Comparison of ENCODE assay signal across 21 mouse cellular contexts in genomic region chr1:74805843-74806242, GRCm38 (mm10). TPM values are rescaled to one million over a fixed set of nuclear protein-coding genes. Genes with fewer than 3 reads are reported as not detected.
DNase-seq lines count a peak whose midpoint lies in the region; ATAC-seq and TF ChIP-seq lines count a peak whose summit lies in the region.
"Had no signal": no experiment of that assay in that cellular context is flagged by ENCODE, and none has a peak within 500 bp of the region (broad histone marks: within the 10 kb centered on the region; RNA-seq: fewer than 3 reads in every experiment).

No protein-coding gene starts in this region.

- H3K4me2 ChIP-seq in heart, embryonic 15.5 days = peak overlapping the region; percentile 57; the same call in 1 of the 2 replicates
- H3K4me2 ChIP-seq in limb, embryonic 13.5 days (replicated peaks) = peak overlapping the region; percentile 67
- H3K4me2 ChIP-seq in stomach, embryonic 16.5 days (ENCODE audit: low read depth, low read length) = no peak overlapping the region
- H3K4me2 ChIP-seq in stomach, postnatal 0 days (replicated peaks; ENCODE audit: low read depth) = no peak overlapping the region

- no peak overlapping the region for H3K9ac ChIP-seq in heart, embryonic 15.5 days
- H3K9ac ChIP-seq in limb, embryonic 13.5 days = no peak overlapping the region
- no peak overlapping the region for H3K9ac ChIP-seq in stomach, embryonic 16.5 days (ENCODE audit: low read length)
- no peak overlapping the region for H3K9ac ChIP-seq in stomach, postnatal 0 days (ENCODE audit: low read length)
- H3K9ac ChIP-seq: heart, embryonic 12.5 days; stomach, embryonic 15.5 days had no signal

- intact Hi-C loops in heart, postnatal 10 days (cut with DNase I) = no loop called here

- H3K4me1 ChIP-seq in heart, embryonic 15.5 days (replicated peaks) = peaks cover 39% of the 10 kb centered on the region
- peaks cover 49% of the 10 kb centered on the region for H3K4me1 ChIP-seq in limb, embryonic 13.5 days
- peaks cover 60% of the 10 kb centered on the region for H3K4me1 ChIP-seq in limb, embryonic 10.5 days
- peaks cover 40% of the 10 kb centered on the region for H3K4me1 ChIP-seq in stomach, embryonic 16.5 days (ENCODE audit: control insufficient read depth, insufficient read depth, low read length)
- peaks cover 7% of the 10 kb centered on the region; the same call in 1 of the 2 replicates for H3K4me1 ChIP-seq in stomach, postnatal 0 days (replicated peaks; ENCODE audit: control insufficient read depth, insufficient read depth)

- no peak for ATAC-seq in heart, embryonic 15.5 days (replicated peaks; ENCODE audit: insufficient number of reproducible peaks, insufficient read depth, low FRiP score, low read depth)
- no peak for ATAC-seq in limb, embryonic 13.5 days (ENCODE audit: low FRiP score, low read depth)
- ATAC-seq in stomach, embryonic 16.5 days (ENCODE audit: insufficient read depth, low FRiP score) = no peak
- no peak for ATAC-seq in stomach, postnatal 0 days (ENCODE audit: low FRiP score, low TSS enrichment)
- ATAC-seq: intestine, postnatal 0 days had no signal

- peaks cover 95% of the 10 kb centered on the region for H3K27me3 ChIP-seq in heart, embryonic 15.5 days
- H3K27me3 ChIP-seq in limb, embryonic 13.5 days = peaks cover 83% of the 10 kb centered on the region
- H3K27me3 ChIP-seq in limb, embryonic 10.5 days (ENCODE audit: low read depth, poor library complexity, severe bottlenecking) = peaks cover 99% of the 10 kb centered on the region
- peaks cover 81% of the 10 kb centered on the region for H3K27me3 ChIP-seq in stomach, embryonic 16.5 days (ENCODE audit: control insufficient read depth, insufficient read depth, low read length)
- H3K27me3 ChIP-seq in stomach, postnatal 0 days (ENCODE audit: control insufficient read depth, insufficient read depth, low read length) = peaks cover 30% of the 10 kb centered on the region

- no peak overlapping the region for H3K4me3 ChIP-seq in heart, embryonic 15.5 days
- H3K4me3 ChIP-seq in limb, embryonic 13.5 days = peak overlapping the region; percentile 36; the same call in 1 of the 2 replicates
- no peak overlapping the region for H3K4me3 ChIP-seq in limb, embryonic 10.5 days
- no peak overlapping the region for H3K4me3 ChIP-seq in stomach, embryonic 16.5 days (replicated peaks; ENCODE audit: low read length)
- H3K4me3 ChIP-seq in stomach, postnatal 0 days (ENCODE audit: low read depth, low read length) = no peak overlapping the region

- 26% methylated on average over 5 of the region's 5 CpGs for WGBS in heart, embryonic 15.5 days
- WGBS in limb, embryonic 13.5 days = 5% methylated on average over 5 of the region's 5 CpGs
- WGBS in limb, embryonic 10.5 days = 6% methylated on average over 5 of the region's 5 CpGs
- WGBS in stomach, embryonic 16.5 days = 26% methylated on average over 5 of the region's 5 CpGs
- 36% methylated on average over 5 of the region's 5 CpGs for WGBS in stomach, postnatal 0 days

- H3K27ac ChIP-seq in heart, embryonic 15.5 days = no peak overlapping the region
- H3K27ac ChIP-seq in limb, embryonic 13.5 days = no peak overlapping the region
- no peak overlapping the region for H3K27ac ChIP-seq in limb, embryonic 10.5 days
- H3K27ac ChIP-seq in stomach, embryonic 16.5 days (ENCODE audit: low read length) = peak overlapping the region; percentile 51
- no peak overlapping the region for H3K27ac ChIP-seq in stomach, postnatal 0 days (replicated peaks)
- H3K27ac ChIP-seq: embryonic facial prominence, embryonic 12.5 days; kidney, embryonic 15.5 days; stomach, embryonic 15.5 days had no signal

- H3K36me3 ChIP-seq in heart, embryonic 15.5 days = no peaks in the 10 kb centered on the region
- no peaks in the 10 kb centered on the region for H3K36me3 ChIP-seq in limb, embryonic 13.5 days
- H3K36me3 ChIP-seq in limb, embryonic 10.5 days = no peaks in the 10 kb centered on the region
- no peaks in the 10 kb centered on the region for H3K36me3 ChIP-seq in stomach, embryonic 16.5 days (ENCODE audit: control insufficient read depth, insufficient read depth, low read length)
- H3K36me3 ChIP-seq in stomach, postnatal 0 days (ENCODE audit: control insufficient read depth, insufficient read depth, low read length) = no peaks in the 10 kb centered on the region
- H3K36me3 ChIP-seq: embryonic facial prominence, embryonic 12.5 days; heart, embryonic 12.5 days; kidney, embryonic 15.5 days; stomach, embryonic 15.5 days had no signal

- TF ChIP-seq CTCF in stomach, postnatal 0 days (IDR thresholded peaks at IDR 0.05; ENCODE audit: low read depth) = no peak

- no peaks in the 10 kb centered on the region for H3K9me3 ChIP-seq in heart, embryonic 15.5 days (replicated peaks)
- no peaks in the 10 kb centered on the region for H3K9me3 ChIP-seq in limb, embryonic 13.5 days
- no peaks in the 10 kb centered on the region for H3K9me3 ChIP-seq in limb, embryonic 10.5 days (replicated peaks)
- no peaks in the 10 kb centered on the region for H3K9me3 ChIP-seq in stomach, embryonic 16.5 days (replicated peaks; ENCODE audit: control insufficient read depth, low read length)
- H3K9me3 ChIP-seq in stomach, postnatal 0 days (ENCODE audit: control insufficient read depth, low read length) = no peaks in the 10 kb centered on the region
- H3K9me3 ChIP-seq: embryonic facial prominence, embryonic 12.5 days; heart, embryonic 12.5 days; kidney, embryonic 15.5 days; stomach, embryonic 15.5 days had no signal

- DNase-seq in heart, postnatal 10 days = no peak
- DNase-seq in limb, embryonic 10.5 days (ENCODE audit: low spot score) = no peak
- no peak for DNase-seq in stomach, postnatal 0 days (ENCODE audit: low spot score)
- DNase-seq in gastrocnemius, adult 8-10 months (ENCODE audit: low spot score in 2 of 2) = no peak
- DNase-seq: cerebellum, adult 8-10 months; liver had no signal

- no peak for TF ChIP-seq EP300 in stomach, postnatal 0 days (optimal IDR thresholded peaks at IDR 0.05)

RNA-seq across cellular contexts. Expression of gene Wnt10a, which starts 14.5 kb away (rescaled TPM):
- polyA plus RNA-seq in heart, embryonic 15.5 days (2015; fragmentation: Nextera tagmentation; extraction: Ambion mirVana) = 0.16 TPM in 1 of 2 replicates, not detected in the other
- not detected for total RNA-seq in heart, postnatal 10 days (2021)
- polyA plus RNA-seq in limb, embryonic 13.5 days (2015; fragmentation: Nextera tagmentation; extraction: Ambion mirVana) = 3.9 and 4.5 TPM in 2 replicates
- 1.3 and 1.6 TPM in 2 replicates for polyA plus RNA-seq in limb, embryonic 10.5 days (2016; fragmentation: Nextera tagmentation; extraction: Ambion mirVana)
- polyA plus RNA-seq in stomach, embryonic 16.5 days (2015; fragmentation: Nextera tagmentation; extraction: Ambion mirVana) = 2.9 and 3.2 TPM in 2 replicates
- polyA plus RNA-seq in stomach, postnatal 0 days (2015; fragmentation: Nextera tagmentation; extraction: Ambion mirVana) = 8.7 and 10.6 TPM in 2 replicates
- total RNA-seq in gastrocnemius, adult 8-10 months (2022) = under 1 TPM in 1 of 4 experiments, not detected in 3; 0.16 TPM
- total RNA-seq: hematopoietic stem cell, adult 5-6 weeks; megakaryocyte, adult 5-6 weeks had no signal
- polyA plus RNA-seq: intestine, postnatal 0 days; liver, embryonic 16.5 days had no signal

RNA-seq across cellular contexts. Expression of gene Wnt6, which starts 34.2 kb away (rescaled TPM):
- polyA plus RNA-seq in heart, embryonic 15.5 days (2015; fragmentation: Nextera tagmentation; extraction: Ambion mirVana) = 0.13 and 0.57 TPM in 2 replicates
- under 1 TPM; 0.17 to 0.60 TPM for total RNA-seq in heart, postnatal 10 days (2021)
- polyA plus RNA-seq in limb, embryonic 13.5 days (2015; fragmentation: Nextera tagmentation; extraction: Ambion mirVana) = 39.7 and 51.8 TPM in 2 replicates
- polyA plus RNA-seq in limb, embryonic 10.5 days (2016; fragmentation: Nextera tagmentation; extraction: Ambion mirVana) = 30.1 and 34.2 TPM in 2 replicates
- 2.4 and 2.8 TPM in 2 replicates for polyA plus RNA-seq in stomach, embryonic 16.5 days (2015; fragmentation: Nextera tagmentation; extraction: Ambion mirVana)
- 3.6 and 4.8 TPM in 2 replicates for polyA plus RNA-seq in stomach, postnatal 0 days (2015; fragmentation: Nextera tagmentation; extraction: Ambion mirVana)
- under 1 TPM in 3 of 4 experiments, not detected in 1; 0.27 to 0.72 (median 0.48) TPM for total RNA-seq in gastrocnemius, adult 8-10 months (2022)
- total RNA-seq: hematopoietic stem cell, adult 5-6 weeks had no signal

RNA-seq across cellular contexts. Expression of gene Cdk5r2, which starts 48.9 kb away (rescaled TPM):
- 0.08 TPM in 1 of 2 replicates, not detected in the other for polyA plus RNA-seq in heart, embryonic 15.5 days (2015; fragmentation: Nextera tagmentation; extraction: Ambion mirVana)
- under 1 TPM in 1 of 2 experiments, not detected in 1; 0.12 TPM for total RNA-seq in heart, postnatal 10 days (2021)
- 0.11 TPM in 1 of 2 replicates, not detected in the other for polyA plus RNA-seq in limb, embryonic 13.5 days (2015; fragmentation: Nextera tagmentation; extraction: Ambion mirVana)
- not detected in 2 replicates for polyA plus RNA-seq in limb, embryonic 10.5 days (2016; fragmentation: Nextera tagmentation; extraction: Ambion mirVana)
- 0.06 and 0.20 TPM in 2 replicates for polyA plus RNA-seq in stomach, embryonic 16.5 days (2015; fragmentation: Nextera tagmentation; extraction: Ambion mirVana)
- 0.12 and 0.19 TPM in 2 replicates for polyA plus RNA-seq in stomach, postnatal 0 days (2015; fragmentation: Nextera tagmentation; extraction: Ambion mirVana)
- total RNA-seq in gastrocnemius, adult 8-10 months (2022) = not detected
- total RNA-seq: gastrocnemius, adult 18-20 months; hematopoietic stem cell, adult 5-6 weeks; megakaryocyte, adult 5-6 weeks had no signal
- polyA plus RNA-seq: heart, embryonic 12.5 days; liver, embryonic 16.5 days; thymus, postnatal 0 days had no signal

RNA-seq across cellular contexts. Expression of gene Prkag3, which starts 56.8 kb away (rescaled TPM):
- polyA plus RNA-seq in heart, embryonic 15.5 days (2015; fragmentation: Nextera tagmentation; extraction: Ambion mirVana) = 3.8 and 4.6 TPM in 2 replicates
- total RNA-seq in heart, postnatal 10 days (2021) = 1 to 10 TPM; 1.7 to 2.1 TPM
- polyA plus RNA-seq in limb, embryonic 13.5 days (2015; fragmentation: Nextera tagmentation; extraction: Ambion mirVana) = 1.9 and 2.1 TPM in 2 replicates
- 0.16 and 0.29 TPM in 2 replicates for polyA plus RNA-seq in limb, embryonic 10.5 days (2016; fragmentation: Nextera tagmentation; extraction: Ambion mirVana)
- 0.31 and 1.8 TPM in 2 replicates for polyA plus RNA-seq in stomach, embryonic 16.5 days (2015; fragmentation: Nextera tagmentation; extraction: Ambion mirVana)
- 0.25 and 0.29 TPM in 2 replicates for polyA plus RNA-seq in stomach, postnatal 0 days (2015; fragmentation: Nextera tagmentation; extraction: Ambion mirVana)
- 100 to 1,000 TPM in 3 of 4 experiments, 10 to 100 TPM in 1; 76.0 to 167 (median 125) TPM for total RNA-seq in gastrocnemius, adult 8-10 months (2022)
- total RNA-seq: hematopoietic stem cell, adult 5-6 weeks; layer of hippocampus, postnatal 10 days; left cerebral cortex, postnatal 14 days; megakaryocyte, adult 5-6 weeks had no signal

Comparison
In these comparisons a context has a peak if more than half of its experiments do, and no peak if none do; other contexts are left out.
1. H3K4me2 ChIP-seq: peak in heart, embryonic 15.5 days (single experiment) and limb, embryonic 13.5 days (single experiment); none in stomach, embryonic 16.5 days (single experiment) and stomach, postnatal 0 days (single experiment).